Mouse (Mus musculus): ENCODE measurements around the gene Sh3rf3.

DNA sequence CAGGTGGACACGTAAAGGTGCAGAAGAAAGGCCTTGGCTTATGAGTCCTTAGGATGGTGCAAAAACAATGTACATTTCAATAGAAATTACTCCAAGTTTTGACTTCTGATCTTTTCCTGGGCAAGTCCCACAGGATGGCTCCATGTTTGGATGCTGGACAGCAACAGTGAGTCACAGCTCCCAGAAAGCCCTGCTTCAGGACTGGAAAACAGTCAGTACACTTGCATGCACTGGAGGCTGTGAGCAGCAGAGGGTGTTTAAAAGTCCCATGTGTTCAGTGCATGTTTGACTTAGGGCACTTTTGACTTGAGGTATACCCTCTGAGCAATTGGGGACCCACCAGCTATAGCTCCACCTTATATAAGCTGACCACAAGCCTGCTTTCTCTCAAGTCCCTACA is 56.7 kb downstream of the Sh3rf3 start:
- TF ChIP-seq POLR2A (IDR thresholded peaks at IDR 0.05; ENCODE audit: low read depth, low read length) (no peak), CTCF (IDR thresholded peaks at IDR 0.05; ENCODE audit: extremely low read depth, insufficient read length, insufficient replicate concordance, low read depth, low read length) (no peak)

Data from small intestine, adult 2 months (tissue).